Mouse (Mus musculus) erythroblast, embryonic 14.5 days (primary cell): ENCODE data around the gene Lhb.

Source experiments
- GATA1 ChIP-seq: IDR thresholded peaks from 2 replicates; pipeline ENCODE4 v1.6.1; 2012; ENCODE audit warnings: low read length, inconsistent platforms, mixed read lengths
- TAL1 ChIP-seq: IDR thresholded peaks from 3 replicates; pipeline ENCODE4 v1.6.1; 2012; ENCODE audit warnings: low read length, inconsistent platforms, mixed read lengths

GRCm38 (mm10) chr7:45435038-45435437 lies 14.4 kb downstream of the Lhb start:
- TF ChIP-seq GATA1 (no peak), TAL1 (no peak)
